Mouse (Mus musculus) activated CD4-positive, CD25-positive, alpha-beta regulatory T cell (primary cell): Measurements from ENCODE around the gene Gm6040. TPM values are rescaled to one million over a fixed set of nuclear protein-coding genes. Genes with fewer than 3 reads are reported as not detected.

Experiments used
- polyA plus RNA-seq, 2 experiments: library from polyadenylated mRNA; unstranded; fragments of 100-300 nt; shearing (Covaris generic); gene quantifications; one replicate each; pipeline ENCODE4 v1.2.1; 2017

Gm6040 gene
- not detected for polyA plus RNA-seq

DNA sequence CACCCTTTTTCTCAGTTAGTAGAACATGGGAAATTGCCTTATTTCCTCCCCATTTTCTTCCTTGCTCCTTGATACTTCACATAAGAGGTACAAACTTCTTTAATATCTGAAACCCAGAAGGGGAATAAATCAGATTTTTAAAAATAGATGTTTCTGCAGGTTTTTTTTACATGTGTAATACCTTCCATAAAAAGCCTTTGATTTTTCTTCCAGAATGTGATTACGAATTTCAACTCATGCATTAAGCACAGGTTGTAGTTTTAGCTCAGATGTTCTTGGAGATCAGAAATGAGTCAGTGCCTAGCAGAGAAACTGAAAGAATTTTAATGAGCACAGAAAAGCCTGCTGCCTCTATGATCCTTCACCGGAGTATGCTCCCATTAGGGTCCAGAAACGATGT is at the start of gene Gm6040:
Gene Gm6040 (minus strand): TSS at position 101 of the 400 bp plus-strand sequence.

DNA sequence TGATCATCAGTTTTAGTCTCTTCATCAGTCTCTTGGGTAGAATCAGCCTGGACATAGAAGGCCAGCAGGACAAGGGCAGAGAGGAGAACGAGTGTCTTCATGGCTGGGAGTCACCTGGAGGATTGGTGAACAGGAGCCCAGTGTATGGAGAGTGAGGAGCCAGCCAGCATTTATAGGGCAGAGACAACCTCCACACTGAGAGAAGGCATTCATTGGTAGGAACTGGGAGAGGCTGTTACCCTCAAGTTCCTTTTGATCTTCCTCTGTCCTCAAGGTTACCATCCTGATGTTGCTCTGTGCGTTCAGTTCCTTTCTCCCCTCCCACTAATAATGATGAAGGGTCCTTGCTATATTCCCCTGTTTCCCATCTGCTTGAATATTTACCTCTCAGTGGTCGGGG is 22.7 kb upstream of the Gm6040 start, which contains the start of gene AY761185:
Gene AY761185 (minus strand): TSS at position 101 of the 400 bp plus-strand sequence.

DNA sequence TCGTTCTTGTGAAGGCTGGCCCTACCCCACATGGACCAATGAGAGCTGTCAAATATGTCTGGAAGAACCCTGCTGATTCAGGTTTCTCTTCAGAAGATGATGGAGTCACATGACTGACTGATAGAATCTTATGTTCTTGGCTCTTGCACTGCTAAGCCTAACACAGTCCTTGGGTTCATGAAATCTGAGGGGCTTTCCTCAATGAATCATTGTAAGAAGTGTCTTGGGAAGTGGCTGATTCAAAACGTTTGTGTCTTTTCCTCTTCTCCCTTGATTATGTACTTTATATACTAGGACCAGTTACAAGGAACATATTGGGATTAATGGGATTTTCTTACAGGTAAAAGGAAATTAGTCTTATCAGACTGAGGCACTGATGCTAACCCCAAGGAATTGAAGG is 19.3 kb downstream of the Gm6040 start, which contains the start of gene Gm15056:
Gene Gm15056 (minus strand): TSS at position 101 of the 400 bp plus-strand sequence.

GRCm38 (mm10) chr8:20892369-20892768 is 29.5 kb downstream of the Gm6040 start, which contains the start of gene Defb33:
Gene Defb33, plus strand, starts transcription at chr8:20892669.

Other genes starting within 250 kb of the Gm6040 start
- not detected for gene Defb33, start 29.4 kb downstream of the Gm6040 start, polyA plus RNA-seq
- 1 to 10 TPM in 1 of 2 experiments, not detected in 1; 1.0 TPM for gene Gm15056, start 19.4 kb downstream of the Gm6040 start, polyA plus RNA-seq
- gene AY761185, start 22.6 kb upstream of the Gm6040 start, polyA plus RNA-seq: not detected
- gene Defa21, start 103.5 kb upstream of the Gm6040 start, polyA plus RNA-seq: not detected
- not detected for gene Defa23, start 133.0 kb upstream of the Gm6040 start, polyA plus RNA-seq
- not detected for gene Defa35, start 143.0 kb upstream of the Gm6040 start, polyA plus RNA-seq
- not detected for gene Defa25, start 162.4 kb upstream of the Gm6040 start, polyA plus RNA-seq
- gene Gm14851, start 174.0 kb upstream of the Gm6040 start, polyA plus RNA-seq: not detected
- not detected for gene Defa30, start 212.6 kb upstream of the Gm6040 start, polyA plus RNA-seq
- not detected for gene Defa22, start 240.2 kb upstream of the Gm6040 start, polyA plus RNA-seq